Mouse (Mus musculus) spleen, adult 2 months (tissue): Measurements from ENCODE around the gene Syt13. TPM values are rescaled to one million over a fixed set of nuclear protein-coding genes. Genes with fewer than 3 reads are reported as not detected.
A peak's percentile ranks its signal among the peaks of the same experiment; 100 is the strongest.

ENCODE experiments used
- DNase-seq, 2 experiments: peaks; one replicate each; pipeline versions ENCODE4 v3.0.0 to v3.0.0-alpha.2; 2012 to 2021; ENCODE audit warnings: low spot score in 2 of 2, low read depth in 1 of 2
- H3K27ac ChIP-seq: fragments of 200-500 bp; 2 replicates; pipeline ENCODE4 v1.5.1; 2012; ENCODE audit warnings: low read length, inconsistent platforms; ENCODE audit not compliant: insufficient read depth
- H3K27me3 ChIP-seq: fragments of 200-500 bp; 2 replicates; pipeline ENCODE4 v1.6.1; 2012; ENCODE audit warnings: mild to moderate bottlenecking, moderate library complexity, low read length, inconsistent platforms; ENCODE audit not compliant: control insufficient read depth, insufficient read depth
- H3K36me3 ChIP-seq: fragments of 200-500 bp; 2 replicates; pipeline ENCODE4 v1.6.1; 2012; ENCODE audit warnings: mild to moderate bottlenecking, low read length, inconsistent platforms; ENCODE audit not compliant: control insufficient read depth, insufficient read depth
- H3K4me1 ChIP-seq: fragments of 200-500 bp; 2 replicates; pipeline ENCODE4 v1.6.1; 2011; ENCODE audit warnings: inconsistent platforms; ENCODE audit not compliant: control insufficient read depth, insufficient read depth, insufficient read length
- H3K4me3 ChIP-seq: fragments of 200-500 bp; 2 replicates; pipeline ENCODE4 v1.5.1; 2011; ENCODE audit warnings: mild to moderate bottlenecking, inconsistent platforms; ENCODE audit not compliant: insufficient read depth, insufficient read length; ENCODE audit errors: extremely low read depth
- CTCF ChIP-seq: fragments of 200-500 bp; IDR thresholded peaks from 2 replicates; pipeline ENCODE4 v1.5.1; 2011; ENCODE audit warnings: mild to moderate bottlenecking, inconsistent platforms; ENCODE audit not compliant: insufficient read depth, insufficient read length, insufficient replicate concordance; ENCODE audit errors: extremely low read depth
- POLR2A ChIP-seq: fragments of 200-500 bp; IDR thresholded peaks from 2 replicates; pipeline ENCODE4 v1.6.1; 2011; ENCODE audit warnings: low read depth, low read length, inconsistent platforms
- WGBS: fragments of 180-500 bp; shearing (Covaris S2); methylation state at CpG from one replicate; pipeline ENCODE4 v1.1.7; 2018; 5-methylcytosine and 5-hydroxymethylcytosine counted together
- polyA plus RNA-seq: library from polyadenylated mRNA; depleted of rRNA; stranded (reverse); fragments of >200 nt; gene quantifications from 2 replicates; pipeline ENCODE4 v1.2.3, GENCODE M21; 2012; rRNA removed

The Syt13 gene
- polyA plus RNA-seq, 1 experiment = 0.50 TPM

DNA sequence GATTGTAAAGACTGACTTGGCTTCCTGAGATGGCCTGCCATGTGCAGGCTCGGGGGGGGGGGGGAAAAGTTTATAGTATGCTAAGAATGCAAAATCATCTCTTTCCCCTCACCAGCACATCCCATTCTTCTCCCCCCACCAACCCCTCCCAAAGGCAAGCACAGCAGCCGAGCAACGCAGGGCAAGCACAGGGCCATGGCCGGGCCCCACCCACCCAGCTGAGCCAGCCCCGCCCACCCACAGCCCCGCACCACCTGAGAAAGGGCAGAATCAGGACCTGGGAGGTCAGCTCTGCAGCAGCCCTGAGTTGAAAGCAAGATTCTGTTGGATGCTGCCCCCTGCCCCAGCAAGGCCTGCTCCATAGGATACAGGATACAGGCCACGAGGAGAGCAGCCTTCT, 70.7 kb downstream of the Syt13 start:
- 70% methylated on average over 7 of the region's 7 CpGs for WGBS
- H3K4me1 ChIP-seq = peaks cover 5% of the 10 kb centered on the region; the same call in 1 of the 2 replicates
- TF ChIP-seq CTCF (no peak), POLR2A (no peak)
- H3K27me3 ChIP-seq = no peaks in the 10 kb centered on the region
- H3K36me3 ChIP-seq = peaks cover 11% of the 10 kb centered on the region
- H3K4me3 ChIP-seq = no peak overlapping the region
- no peak for DNase-seq
- no peak overlapping the region for H3K27ac ChIP-seq

DNA sequence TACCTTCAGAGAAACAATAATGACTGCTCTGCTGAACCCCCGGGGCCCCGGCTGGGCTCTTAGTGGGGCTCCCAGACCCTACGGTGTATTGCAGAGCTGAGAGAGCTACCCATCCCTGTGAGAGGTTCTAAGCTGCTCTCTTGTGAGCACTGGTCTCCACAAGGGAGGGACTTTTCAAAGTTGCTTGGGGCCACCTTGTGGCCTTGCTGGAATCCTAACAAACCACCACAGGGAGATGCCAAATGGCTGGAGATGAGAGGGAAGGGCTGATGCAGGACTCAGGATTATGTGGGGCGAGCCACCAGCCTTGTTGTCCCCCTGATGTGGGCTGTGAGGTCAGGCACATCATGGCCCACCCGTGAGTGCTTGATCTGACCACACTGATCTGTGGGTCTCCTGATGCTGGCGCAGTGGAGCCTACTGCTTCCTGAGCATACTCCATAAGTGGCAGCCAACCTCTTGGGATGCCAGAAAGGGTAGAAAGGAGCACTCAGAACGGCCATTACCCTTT, 72.3 kb downstream of the Syt13 start:
- H3K27ac ChIP-seq = no peak overlapping the region; the same call in 1 of the 2 replicates
- TF ChIP-seq POLR2A (no peak), CTCF (no peak)
- peaks cover 5% of the 10 kb centered on the region; the same call in 1 of the 2 replicates for H3K4me1 ChIP-seq
- 86% methylated on average over 7 of the region's 7 CpGs for WGBS
- H3K27me3 ChIP-seq = no peaks in the 10 kb centered on the region
- no peak for DNase-seq
- peaks cover 14% of the 10 kb centered on the region for H3K36me3 ChIP-seq
- H3K4me3 ChIP-seq = no peak overlapping the region

DNA sequence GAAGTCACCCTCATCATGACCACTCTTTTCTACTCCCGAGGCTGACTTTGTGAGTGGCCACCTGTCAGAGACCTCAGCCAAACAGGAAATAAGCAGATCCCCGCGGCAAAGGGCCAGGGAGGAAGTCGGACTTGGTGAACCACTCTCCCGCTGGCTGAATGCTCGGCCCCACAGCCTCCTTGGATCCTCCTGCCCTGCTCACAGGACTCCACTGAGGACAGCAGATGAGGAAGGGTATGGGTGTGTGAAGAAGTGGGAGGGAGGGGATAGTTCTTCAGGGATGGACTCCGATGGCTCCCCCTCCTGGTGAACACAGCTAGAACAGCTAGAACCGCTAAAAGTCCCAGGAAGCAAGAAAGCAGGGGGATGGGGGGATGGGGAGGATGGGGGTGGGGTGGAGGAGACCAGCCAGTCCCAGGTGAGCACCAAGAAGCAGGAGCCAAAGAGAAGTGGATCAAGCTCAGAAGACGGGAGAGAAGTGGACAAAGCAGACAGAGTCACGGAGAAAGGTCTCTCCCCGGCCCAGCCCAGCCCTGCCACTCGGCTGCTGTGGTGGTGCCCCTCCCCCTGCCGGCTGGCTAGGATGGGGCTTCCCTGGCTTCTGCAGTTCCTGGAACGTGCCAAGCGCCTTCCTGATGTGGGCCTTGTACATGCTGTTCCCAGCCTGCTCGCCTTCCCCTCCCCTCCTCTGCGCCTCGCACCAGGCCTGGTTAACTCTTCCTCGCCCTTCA, 73.2 kb downstream of the Syt13 start:
- Histone ChIP-seq H3K4me1 (peaks cover 5% of the 10 kb centered on the region; the same call in 1 of the 2 replicates), H3K4me3 (no peak overlapping the region), H3K27me3 (no peaks in the 10 kb centered on the region), H3K36me3 (peaks cover 20% of the 10 kb centered on the region), H3K27ac (peak overlapping the region; percentile 60)
- TF ChIP-seq CTCF = no peak
- TF ChIP-seq POLR2A = no peak
- peak in 1 of 2 experiments; percentile 14 for DNase-seq
- WGBS = 24% methylated on average over 19 of the region's 19 CpGs

GRCm38 (mm10) chr2:92989593-92989992, 74.7 kb downstream of the Syt13 start:
- H3K4me3 ChIP-seq = no peak overlapping the region
- H3K36me3 ChIP-seq = peaks cover 21% of the 10 kb centered on the region
- peaks cover 5% of the 10 kb centered on the region; the same call in 1 of the 2 replicates for H3K4me1 ChIP-seq
- no peak for DNase-seq
- TF ChIP-seq CTCF = no peak
- TF ChIP-seq POLR2A = no peak
- H3K27ac ChIP-seq = no peak overlapping the region
- WGBS = 92% methylated on average over 9 of the region's 9 CpGs
- H3K27me3 ChIP-seq = no peaks in the 10 kb centered on the region

DNA sequence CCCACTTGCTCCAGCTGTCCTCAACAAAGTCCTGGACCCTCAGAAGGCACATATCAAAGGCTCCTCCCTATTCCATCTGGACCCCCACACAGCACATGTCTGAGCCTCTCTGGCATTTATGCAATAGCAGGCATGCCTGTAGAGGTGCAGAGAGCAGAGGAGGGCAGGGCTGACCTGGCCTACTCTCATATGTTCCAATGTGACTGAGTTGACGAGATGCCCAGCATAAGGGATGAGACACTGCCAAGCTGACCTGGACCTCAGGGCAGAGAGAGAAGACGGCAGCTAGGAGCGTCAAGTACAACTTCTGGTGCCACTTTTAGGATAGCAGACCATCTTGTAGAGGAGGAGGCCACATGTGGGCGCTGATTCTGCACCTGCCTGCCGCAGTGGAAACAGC, 77.1 kb downstream of the Syt13 start:
- Histone ChIP-seq H3K4me1 (peaks cover 5% of the 10 kb centered on the region; the same call in 1 of the 2 replicates), H3K4me3 (no peak overlapping the region)
- DNase-seq = no peak

GRCm38 (mm10) chr2:93005028-93005427, 90.1 kb downstream of the Syt13 start:
- Histone ChIP-seq H3K36me3 (peaks cover 4% of the 10 kb centered on the region), H3K27ac (no peak overlapping the region), H3K4me3 (no peak overlapping the region), H3K27me3 (no peaks in the 10 kb centered on the region), H3K4me1 (no peaks in the 10 kb centered on the region)
- DNase-seq = no peak
- WGBS = 91% methylated on average over 4 of the region's 4 CpGs
- TF ChIP-seq CTCF = no peak

More for the DNA sequence above, 77.1 kb downstream of the Syt13 start:
- Histone ChIP-seq H3K36me3 (peaks cover 13% of the 10 kb centered on the region), H3K27ac (no peak overlapping the region), H3K27me3 (no peaks in the 10 kb centered on the region)
- TF ChIP-seq CTCF (no peak), POLR2A (no peak)
- 91% methylated on average over 5 of the region's 5 CpGs for WGBS

Other genes with a start within 250 kb of the Syt13 start
- gene Prdm11, start 131.1 kb downstream of the Syt13 start, polyA plus RNA-seq = 11.0 and 12.0 TPM in 2 replicates